Mouse (Mus musculus): Measurements from ENCODE around the gene Sdc4.

Sdc4 gene

DNA sequence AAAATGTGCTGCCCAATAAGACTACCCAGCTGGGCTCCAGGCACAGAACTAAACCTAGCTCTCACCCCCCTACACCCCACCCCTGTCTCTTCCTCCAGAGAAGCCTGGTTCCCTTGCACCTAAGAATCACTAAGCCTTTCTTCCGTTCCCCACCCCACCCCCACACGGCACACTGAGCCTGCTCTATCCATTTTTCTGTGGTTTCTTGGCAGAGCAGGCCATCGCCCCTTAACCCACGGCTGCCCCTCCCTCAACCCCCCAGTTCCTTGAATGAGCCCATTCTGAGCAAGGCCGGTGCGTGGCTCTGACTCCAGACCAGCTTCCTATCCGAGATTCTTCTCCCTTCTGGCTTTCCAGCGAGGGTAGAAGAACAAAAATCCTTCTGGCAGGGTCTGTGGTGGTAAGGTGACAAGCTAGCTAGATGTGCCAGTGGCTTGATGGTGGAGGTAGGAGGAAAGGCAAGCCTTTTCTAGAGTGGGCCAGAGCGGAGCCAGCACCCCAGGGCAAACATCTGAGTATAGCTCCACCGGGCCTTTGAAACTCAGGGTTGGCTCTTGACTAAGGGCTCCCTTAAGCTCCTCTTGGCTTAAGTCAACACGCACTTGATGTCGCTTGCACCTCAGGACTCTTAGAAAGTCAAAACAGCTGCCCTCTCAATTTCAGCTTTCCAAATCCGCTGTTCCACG lies 40.1 kb downstream of the Sdc4 start:
- DNase-seq (ENCODE audit: low read depth): no peak

DNA sequence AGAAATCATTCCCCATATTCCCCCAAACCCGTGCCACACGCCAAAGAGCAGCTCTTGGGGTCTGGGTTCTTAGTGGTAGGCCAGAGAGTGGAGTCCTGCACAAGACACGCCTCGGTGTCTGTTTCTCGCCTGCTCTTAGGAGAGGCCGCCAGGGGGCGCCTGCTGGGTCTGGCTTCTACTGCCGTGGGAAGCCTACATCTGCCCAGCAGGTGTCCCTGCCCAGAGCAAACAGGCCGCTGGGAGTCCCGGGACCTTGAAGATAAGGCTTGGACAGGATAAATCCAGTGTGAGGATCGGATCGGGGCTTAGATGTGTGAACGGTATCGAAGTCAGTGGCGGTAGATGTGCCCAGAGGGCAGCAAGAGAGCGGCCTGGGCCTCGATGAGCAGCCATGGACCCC lies 40.8 kb downstream of the Sdc4 start, which contains the start of gene Rbpjl:
Gene Rbpjl, plus strand, starts transcription at position 236 of the 400 bp plus-strand sequence.
- peak; percentile 59 for DNase-seq (ENCODE audit: low read depth)

DNA sequence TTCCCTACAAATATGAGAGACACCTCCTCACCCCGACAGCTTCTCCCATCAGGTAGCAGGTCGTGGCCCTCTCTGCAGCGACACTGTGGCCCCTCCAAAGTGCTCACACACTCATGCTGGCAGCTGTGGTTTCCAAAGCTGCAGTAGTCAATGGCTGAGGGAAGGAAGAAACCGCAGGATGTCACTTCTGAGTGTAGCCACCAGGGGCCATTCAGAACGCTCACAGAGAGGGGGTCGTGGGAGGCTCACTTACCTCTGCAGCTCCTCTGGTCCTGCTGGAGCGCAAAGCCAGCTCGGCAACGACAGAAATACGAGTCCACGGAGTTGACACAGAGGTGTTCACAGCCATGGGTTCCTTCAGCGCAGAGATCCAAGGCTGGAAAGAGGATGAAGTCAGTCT lies 46.8 kb downstream of the Sdc4 start:
- no peak for DNase-seq (ENCODE audit: low read depth)

DNA sequence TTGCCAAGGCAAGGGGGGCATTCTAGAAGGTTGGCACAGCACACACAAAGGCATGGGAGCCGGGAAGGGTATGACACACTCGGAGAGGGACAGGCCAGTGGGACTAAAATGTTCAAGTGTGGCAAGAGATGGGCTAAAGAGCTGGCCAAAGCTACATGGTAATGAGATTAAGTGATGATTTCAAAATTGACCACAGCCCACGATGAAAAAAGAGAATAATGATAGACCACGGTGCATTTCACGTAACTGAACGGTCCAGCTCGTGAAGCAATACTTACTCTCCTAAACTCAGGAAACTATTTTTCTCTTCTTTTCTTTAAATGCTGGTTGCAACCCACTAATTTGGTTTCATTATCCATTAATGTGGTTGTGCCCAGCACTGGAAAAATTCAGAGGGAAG lies 47.6 kb downstream of the Sdc4 start:
- DNase-seq (ENCODE audit: low read depth): no peak

DNA sequence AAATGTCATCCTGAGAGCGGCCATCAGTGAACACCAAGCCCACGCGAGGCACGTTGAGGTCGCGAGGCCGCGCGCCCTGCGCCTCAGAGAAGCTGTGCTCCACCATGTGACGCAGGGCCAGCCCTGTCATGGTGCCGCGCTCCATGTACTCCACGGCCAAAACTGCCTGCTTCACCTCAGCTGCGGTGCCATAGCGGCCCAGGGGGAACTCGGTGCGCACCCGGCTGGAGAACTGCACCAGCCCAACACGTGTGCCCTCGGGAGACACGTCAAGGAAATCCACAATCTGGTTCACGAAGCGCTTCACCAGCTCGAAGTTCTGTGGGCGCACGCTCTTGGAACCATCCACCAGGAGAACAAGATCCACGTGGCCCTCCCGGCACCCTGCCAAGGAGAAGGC lies 50.6 kb downstream of the Sdc4 start:
- no peak for DNase-seq (ENCODE audit: low read depth)

DNA sequence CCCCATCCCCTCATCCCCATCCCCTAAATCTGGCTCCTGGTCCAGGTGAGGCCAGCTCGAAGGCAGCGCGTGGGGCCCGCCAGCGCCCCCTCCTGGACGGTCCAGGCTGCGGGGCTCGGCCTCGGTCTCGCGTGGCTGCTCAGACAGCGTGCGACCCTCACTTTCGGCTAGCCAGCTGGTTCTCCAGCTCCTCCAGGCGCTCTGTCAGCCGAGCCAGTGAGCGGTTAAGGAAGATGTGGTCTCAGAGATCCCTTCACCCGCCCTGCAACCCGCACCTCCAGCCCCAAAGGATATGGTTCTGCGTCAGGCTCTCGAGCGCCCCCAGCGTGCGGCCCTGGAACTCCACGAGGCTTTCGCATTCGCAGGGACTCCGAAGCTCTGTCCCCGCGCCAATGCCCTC lies 54.2 kb downstream of the Sdc4 start:
- DNase-seq (ENCODE audit: low read depth): peak; percentile 55

DNA sequence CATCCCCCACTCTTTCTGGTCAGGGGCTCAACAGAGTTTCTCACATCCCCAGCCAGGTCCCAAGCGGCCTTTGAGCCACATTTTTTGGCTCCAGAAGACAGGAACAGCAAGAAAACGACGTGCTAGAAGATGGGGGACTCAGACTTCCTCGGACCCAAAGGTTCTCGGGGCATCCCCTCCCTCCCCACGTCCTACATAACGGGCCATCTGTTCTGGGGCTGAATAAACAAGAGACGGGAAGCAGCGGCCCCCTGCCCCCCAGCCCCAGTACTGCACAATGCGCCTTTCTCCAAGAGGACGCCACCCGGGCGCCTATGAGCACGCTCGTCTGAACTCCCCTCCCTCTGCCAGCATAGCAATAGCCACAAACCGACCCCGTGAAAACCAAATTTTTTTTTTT lies 54.7 kb downstream of the Sdc4 start, which contains the start of gene Slpi:
Gene Slpi, minus strand, starts transcription at position 76 of the 400 bp plus-strand sequence.
- DNase-seq (ENCODE audit: low read depth): no peak

DNA sequence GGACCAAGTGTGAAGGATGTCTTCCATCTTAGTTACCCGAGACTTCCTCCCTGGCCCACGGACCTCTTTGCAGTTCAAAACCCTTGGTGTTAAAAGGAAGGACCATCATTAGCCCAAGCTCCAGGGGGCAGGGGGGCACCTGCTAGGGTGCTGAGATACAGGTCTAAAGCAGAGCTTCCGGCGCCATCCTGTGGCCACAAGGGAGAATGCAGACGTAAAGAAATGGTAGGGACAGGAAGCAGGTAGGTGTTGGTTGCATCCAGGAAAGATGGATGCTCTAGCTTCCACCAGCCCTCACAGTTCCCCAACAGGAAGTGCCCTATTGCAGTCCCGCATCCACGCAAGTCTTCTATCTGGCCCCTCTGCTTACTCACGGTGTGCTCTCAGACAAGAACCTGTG lies 56.7 kb downstream of the Sdc4 start:
- DNase-seq (ENCODE audit: low read depth): peak; percentile 75

DNA sequence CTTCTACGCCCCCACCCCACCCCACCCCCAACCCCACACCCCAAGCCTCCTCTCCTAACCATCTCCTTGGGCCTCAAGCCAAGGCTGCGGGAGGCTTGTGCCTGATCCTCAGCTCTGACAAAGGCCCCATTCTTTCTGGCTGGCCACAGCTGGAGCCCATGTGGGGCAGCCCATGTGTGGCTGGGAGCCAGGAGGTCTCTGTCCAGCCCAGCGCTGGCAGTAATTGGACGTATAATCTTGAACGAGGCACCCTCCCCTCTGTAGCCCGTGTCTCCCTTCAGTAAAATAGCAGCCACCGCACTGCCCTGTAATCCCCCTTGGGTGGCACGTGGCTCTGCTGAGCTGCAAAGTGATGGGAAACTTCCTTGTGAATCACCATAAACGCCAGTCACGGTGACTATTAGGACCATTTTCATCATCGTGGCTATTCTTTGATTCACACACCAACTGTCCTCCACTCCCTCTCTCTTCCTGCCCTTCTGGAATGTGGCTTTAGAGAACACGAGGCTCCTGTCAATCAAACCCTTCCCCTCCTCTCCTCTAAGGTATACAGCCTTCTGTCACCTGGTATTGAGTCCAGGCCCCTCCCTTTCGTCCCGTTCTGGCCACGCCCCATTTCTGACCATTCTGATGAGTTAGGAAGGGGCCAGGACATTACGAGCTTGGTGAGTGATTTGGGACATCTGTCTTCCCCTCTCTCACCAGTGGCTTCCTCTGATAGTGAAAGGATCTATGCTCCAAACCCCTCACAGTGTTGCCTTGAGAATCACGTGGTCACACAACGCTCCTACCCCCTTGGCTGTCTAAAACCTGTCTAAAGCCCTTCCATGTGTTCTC lies 57.5 kb downstream of the Sdc4 start:
- peak; percentile 53 for DNase-seq (ENCODE audit: low read depth)

DNA sequence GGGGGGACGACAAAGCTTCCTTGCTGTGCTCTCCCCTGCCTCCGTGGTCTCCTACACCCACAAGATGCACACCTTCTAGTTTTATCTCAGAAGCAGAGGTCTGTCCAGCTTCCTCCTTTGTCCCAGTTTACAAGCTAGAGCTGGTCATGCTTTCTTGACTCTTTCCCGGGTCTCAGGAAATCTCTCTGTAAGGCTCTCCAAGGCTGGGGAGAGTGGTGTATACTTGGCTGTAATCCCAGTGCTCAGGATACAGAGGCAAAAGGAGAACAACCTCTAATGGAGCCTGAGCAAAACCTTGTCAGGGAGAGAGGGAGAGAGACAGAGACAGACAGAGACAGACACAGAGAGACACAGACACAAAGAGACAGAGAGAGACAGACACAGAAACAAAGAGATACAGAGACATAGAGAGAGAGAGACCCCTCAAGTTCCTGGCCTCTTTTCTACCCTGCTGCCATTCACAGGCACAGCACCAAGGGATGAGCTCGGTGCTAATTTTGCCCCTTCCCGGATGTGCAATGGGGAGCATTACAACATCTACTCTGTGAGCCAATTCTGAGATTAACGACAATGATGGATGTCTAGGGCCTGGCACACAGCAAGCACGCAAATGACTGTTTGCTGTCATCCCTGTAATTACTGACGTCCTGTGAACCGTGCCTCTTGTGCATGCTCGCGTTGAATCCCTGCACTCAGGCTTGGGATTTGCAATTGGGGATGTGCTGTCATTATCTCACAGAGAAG lies 59.9 kb downstream of the Sdc4 start:
- DNase-seq (ENCODE audit: low read depth): peak; percentile 47

DNA sequence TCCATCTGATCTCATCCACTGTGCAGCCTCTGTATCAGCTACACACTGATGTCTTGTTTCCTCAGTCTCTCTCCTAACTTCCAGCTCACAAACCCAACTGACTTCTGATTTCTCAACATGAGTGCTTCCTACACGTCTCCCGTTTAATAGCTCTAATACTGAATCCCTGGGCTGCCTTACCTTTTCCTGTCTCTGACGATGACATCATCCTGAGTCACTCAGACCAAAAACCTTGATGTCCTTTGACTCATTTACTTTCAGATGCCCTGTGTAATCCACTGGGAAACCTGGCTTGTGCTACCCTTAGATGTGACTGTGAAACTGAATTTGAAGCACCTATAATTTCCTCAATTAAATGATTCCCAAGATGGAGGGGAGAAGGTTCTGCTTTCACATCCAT lies 60.7 kb downstream of the Sdc4 start:
- peak; percentile 73 for DNase-seq (ENCODE audit: low read depth)

DNA sequence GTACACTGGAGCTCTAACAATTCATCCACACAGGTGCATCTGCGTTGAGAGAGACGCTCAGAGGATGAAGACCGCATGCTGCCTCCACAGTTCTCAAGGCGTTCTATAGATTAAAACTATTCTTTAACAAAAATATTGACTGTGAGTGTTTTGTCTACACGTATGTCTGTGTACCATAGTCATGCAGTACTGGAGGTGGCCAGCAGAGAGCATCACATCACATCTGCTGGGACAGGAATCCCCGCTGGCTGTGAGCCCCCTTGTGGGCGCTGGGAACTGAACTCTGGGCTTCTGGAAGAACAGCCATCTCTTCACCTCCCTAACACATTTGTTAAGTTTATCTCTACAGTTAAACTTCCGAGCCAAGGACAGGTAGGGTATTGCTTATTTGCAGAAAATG lies 62.0 kb downstream of the Sdc4 start:
- DNase-seq (ENCODE audit: low read depth): peak; percentile 57

DNA sequence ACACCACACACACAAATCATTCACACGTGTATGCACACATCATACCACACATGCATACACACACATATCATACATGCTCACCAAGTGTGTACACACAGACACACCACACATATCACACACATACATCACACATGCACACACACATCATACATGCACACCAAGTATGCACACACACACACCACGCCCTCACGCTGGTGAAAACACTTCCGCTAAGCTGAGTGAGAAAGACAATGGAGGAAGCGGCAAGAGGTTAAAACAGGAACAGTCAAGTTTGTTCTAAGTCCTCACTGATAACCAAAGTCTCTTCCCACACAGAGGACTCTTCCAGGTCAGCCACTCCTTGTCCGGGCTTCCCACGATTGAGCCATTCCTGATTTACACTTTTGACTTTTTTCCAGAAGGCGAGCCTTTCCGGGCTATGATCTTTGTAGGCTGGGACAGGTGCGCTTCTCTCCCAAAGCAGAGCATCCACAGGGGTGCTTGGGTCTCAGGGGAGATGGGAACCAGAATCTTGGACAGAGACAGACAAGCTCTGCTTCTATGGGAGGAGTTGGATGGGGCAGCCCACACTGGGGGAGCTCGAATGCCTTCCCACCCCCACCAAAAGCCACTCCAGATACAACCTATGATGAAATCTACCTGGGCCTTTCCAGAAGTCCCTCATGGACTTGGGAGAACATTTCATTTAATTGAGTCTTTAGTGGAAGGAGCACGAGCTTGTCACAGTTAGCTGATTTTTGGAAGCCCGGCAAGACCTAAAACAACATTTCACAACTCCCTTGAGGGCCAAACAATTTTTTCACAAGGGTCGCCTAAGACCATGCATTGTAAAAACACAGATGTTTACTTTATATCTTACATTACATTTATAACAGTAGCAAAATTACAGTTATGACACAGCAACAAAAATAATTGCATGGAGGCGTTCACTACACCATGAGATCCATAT lies 65.9 kb downstream of the Sdc4 start:
- DNase-seq (ENCODE audit: low read depth): no peak

All from 416B (cell line).